Mouse (Mus musculus): ENCODE results near the gene Rab5c. TPM values are rescaled to one million over a fixed set of nuclear protein-coding genes. Genes with fewer than 3 reads are reported as not detected.

Rab5c gene
- 21.0 and 28.5 TPM in 2 replicates for polyA plus RNA-seq (2015; fragmentation: Nextera tagmentation; extraction: Ambion mirVana)

- Histone ChIP-seq H3K4me2 (peak within 1 kb of the TSS; percentile 82), H3K4me1 (peaks cover 21% of the 10 kb centered on the region), H3K27ac (peak within 1 kb of the TSS; percentile 67), H3K9ac (peak within 1 kb of the TSS; percentile 95), H3K4me3 (peak within 1 kb of the TSS; percentile 99), H3K9me3 (no peaks in the 10 kb centered on the region), H3K27me3 (no peaks in the 10 kb centered on the region; the same call in 1 of the 2 replicates), H3K36me3 (no peaks in the 10 kb centered on the region)
- WGBS: under 1% methylated on average over 39 of the region's 39 CpGs
- peak; percentile 99 for ATAC-seq (ENCODE audit: insufficient number of reproducible peaks, insufficient read depth, low FRiP score, low TSS enrichment, low read depth)
Measured at GRCm38 (mm10) chr11:100738066-100738604, at the start of gene Rab5c. Gene Rab5c, minus strand, starts transcription at chr11:100738215.

GRCm38 (mm10) chr11:100785774-100786173 lies 47.8 kb upstream of the Rab5c start:
- H3K9me3 ChIP-seq: no peaks in the 10 kb centered on the region
- H3K36me3 ChIP-seq: peaks cover 53% of the 10 kb centered on the region
- no peak overlapping the region for H3K4me2 ChIP-seq
- H3K9ac ChIP-seq: no peak overlapping the region
- ATAC-seq (ENCODE audit: insufficient number of reproducible peaks, insufficient read depth, low FRiP score, low TSS enrichment, low read depth): no peak
- 87% methylated on average over 2 of the region's 2 CpGs for WGBS
- peaks cover 18% of the 10 kb centered on the region for H3K4me1 ChIP-seq
- no peaks in the 10 kb centered on the region for H3K27me3 ChIP-seq
- H3K4me3 ChIP-seq: no peak overlapping the region
- no peak overlapping the region for H3K27ac ChIP-seq

- Histone ChIP-seq H3K27me3 (no peaks in the 10 kb centered on the region), H3K4me3 (no peak overlapping the region), H3K9ac (no peak overlapping the region), H3K27ac (no peak overlapping the region), H3K36me3 (peaks cover 62% of the 10 kb centered on the region), H3K4me2 (no peak overlapping the region), H3K9me3 (no peaks in the 10 kb centered on the region), H3K4me1 (peaks cover 4% of the 10 kb centered on the region)
- no peak for ATAC-seq (ENCODE audit: insufficient number of reproducible peaks, insufficient read depth, low FRiP score, low TSS enrichment, low read depth)
- 85% methylated on average over 8 of the region's 8 CpGs for WGBS
Measured at GRCm38 (mm10) chr11:100784286-100784685, 46.3 kb upstream of the Rab5c start.

GRCm38 (mm10) chr11:100782568-100782967 lies 44.6 kb upstream of the Rab5c start:
- Histone ChIP-seq H3K9me3 (no peaks in the 10 kb centered on the region), H3K27ac (no peak overlapping the region), H3K4me2 (no peak overlapping the region), H3K4me1 (no peaks in the 10 kb centered on the region), H3K4me3 (no peak overlapping the region), H3K27me3 (no peaks in the 10 kb centered on the region), H3K9ac (no peak overlapping the region), H3K36me3 (peaks cover 59% of the 10 kb centered on the region)
- 86% methylated on average over 13 of the region's 13 CpGs for WGBS
- ATAC-seq (ENCODE audit: insufficient number of reproducible peaks, insufficient read depth, low FRiP score, low TSS enrichment, low read depth): no peak

DNA sequence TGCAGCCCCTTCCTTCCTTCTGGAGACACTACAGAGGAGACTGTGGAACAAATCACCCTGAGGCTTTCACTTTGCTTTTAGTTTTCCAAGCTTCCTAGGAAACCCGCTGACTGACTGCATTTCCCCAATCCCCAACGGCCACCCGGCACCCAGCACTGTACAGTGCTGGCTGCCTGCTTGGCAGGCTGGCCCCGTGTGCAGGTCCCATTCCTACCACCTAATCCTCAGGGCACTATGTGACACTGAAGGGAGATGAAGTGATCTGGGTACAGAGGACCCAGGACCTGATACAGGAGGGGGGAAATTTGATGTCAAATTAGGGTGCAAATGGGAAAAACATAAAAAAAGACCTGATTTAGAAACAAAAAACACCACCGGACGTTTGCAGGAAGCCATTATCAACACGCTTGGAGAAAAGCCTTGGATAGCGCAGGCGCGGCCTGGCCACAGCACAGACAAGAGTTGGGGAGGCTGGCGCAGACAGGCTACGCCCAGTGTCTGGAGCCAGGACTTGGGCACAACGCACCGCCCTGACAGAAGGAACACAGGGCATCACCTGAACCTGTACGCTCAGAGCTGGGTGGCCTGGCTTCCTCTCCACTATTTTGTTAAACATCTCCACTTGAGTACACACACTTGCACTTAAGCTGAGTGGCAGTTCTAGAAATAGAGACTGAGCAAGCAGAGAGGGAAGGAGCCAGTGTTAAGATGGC lies 43.9 kb upstream of the Rab5c start:
- peaks cover 54% of the 10 kb centered on the region for H3K36me3 ChIP-seq
- no peaks in the 10 kb centered on the region for H3K9me3 ChIP-seq
- H3K9ac ChIP-seq: no peak overlapping the region
- 82% methylated on average over 15 of the region's 15 CpGs for WGBS
- no peak overlapping the region for H3K4me3 ChIP-seq
- no peaks in the 10 kb centered on the region for H3K27me3 ChIP-seq
- H3K27ac ChIP-seq: no peak overlapping the region
- no peaks in the 10 kb centered on the region for H3K4me1 ChIP-seq
- no peak overlapping the region for H3K4me2 ChIP-seq
- no peak for ATAC-seq (ENCODE audit: insufficient number of reproducible peaks, insufficient read depth, low FRiP score, low TSS enrichment, low read depth)

DNA sequence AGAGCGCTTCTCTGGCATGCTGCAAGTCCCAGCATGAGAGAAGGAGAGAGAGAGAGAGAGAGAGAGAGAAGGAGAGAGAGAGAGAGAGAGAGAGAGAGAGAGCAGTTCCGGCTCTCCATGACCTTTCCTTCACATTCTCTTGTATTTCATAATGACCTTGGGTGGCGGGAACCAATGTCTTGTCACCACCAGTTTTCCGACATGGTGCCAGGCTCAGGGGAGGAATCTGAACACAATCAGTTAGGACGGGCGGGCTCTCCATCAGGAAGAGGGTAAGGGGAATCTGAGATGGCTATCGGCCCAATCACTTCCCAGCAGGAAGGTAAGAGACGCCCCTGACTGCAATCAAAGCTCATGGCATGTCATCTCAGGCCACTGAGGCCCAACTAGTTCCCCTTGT lies 42.2 kb upstream of the Rab5c start:
- no peak overlapping the region for H3K4me2 ChIP-seq
- WGBS: 74% methylated on average over 8 of the region's 8 CpGs
- no peak overlapping the region for H3K4me3 ChIP-seq
- no peak overlapping the region for H3K27ac ChIP-seq
- H3K9ac ChIP-seq: no peak overlapping the region
- no peak for ATAC-seq (ENCODE audit: insufficient number of reproducible peaks, insufficient read depth, low FRiP score, low TSS enrichment, low read depth)
- H3K27me3 ChIP-seq: no peaks in the 10 kb centered on the region
- H3K36me3 ChIP-seq: peaks cover 45% of the 10 kb centered on the region
- no peaks in the 10 kb centered on the region for H3K9me3 ChIP-seq
- no peaks in the 10 kb centered on the region for H3K4me1 ChIP-seq

DNA sequence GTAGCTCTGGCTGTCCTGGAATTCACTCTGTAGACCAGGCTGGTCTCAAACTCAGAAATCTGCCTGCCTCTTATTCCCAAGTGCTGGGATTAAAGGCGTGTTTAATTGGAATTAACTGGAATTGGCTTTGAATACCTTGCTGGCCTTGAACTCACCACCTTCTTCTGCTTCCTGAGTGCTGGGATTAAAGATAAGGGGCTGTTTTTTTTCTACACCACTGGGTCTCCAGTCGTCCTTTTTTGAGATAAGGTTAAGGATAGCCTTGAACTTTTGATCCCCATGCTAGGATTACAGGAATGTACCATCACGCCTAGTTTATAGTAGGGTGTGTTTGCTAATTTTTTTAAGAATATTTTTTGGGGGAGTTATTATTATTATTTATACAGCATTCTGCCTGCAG lies 40.1 kb upstream of the Rab5c start:
- Histone ChIP-seq H3K4me1 (no peaks in the 10 kb centered on the region), H3K9me3 (no peaks in the 10 kb centered on the region), H3K4me3 (no peak overlapping the region), H3K9ac (no peak overlapping the region), H3K27me3 (no peaks in the 10 kb centered on the region), H3K4me2 (no peak overlapping the region), H3K36me3 (peaks cover 34% of the 10 kb centered on the region), H3K27ac (no peak overlapping the region)
- 71% methylated on average over 3 of the region's 3 CpGs for WGBS
- ATAC-seq (ENCODE audit: insufficient number of reproducible peaks, insufficient read depth, low FRiP score, low TSS enrichment, low read depth): no peak

- H3K9ac ChIP-seq: no peak overlapping the region
- H3K4me1 ChIP-seq: no peaks in the 10 kb centered on the region
- H3K27me3 ChIP-seq: no peaks in the 10 kb centered on the region
- 78% methylated on average over 10 of the region's 10 CpGs for WGBS
- ATAC-seq (ENCODE audit: insufficient number of reproducible peaks, insufficient read depth, low FRiP score, low TSS enrichment, low read depth): no peak
- H3K36me3 ChIP-seq: peaks cover 14% of the 10 kb centered on the region; the same call in 1 of the 2 replicates
- no peak overlapping the region for H3K27ac ChIP-seq
- H3K4me2 ChIP-seq: no peak overlapping the region
- H3K9me3 ChIP-seq: no peaks in the 10 kb centered on the region
- H3K4me3 ChIP-seq: no peak overlapping the region
Measured at GRCm38 (mm10) chr11:100775921-100776320, 37.9 kb upstream of the Rab5c start.

DNA sequence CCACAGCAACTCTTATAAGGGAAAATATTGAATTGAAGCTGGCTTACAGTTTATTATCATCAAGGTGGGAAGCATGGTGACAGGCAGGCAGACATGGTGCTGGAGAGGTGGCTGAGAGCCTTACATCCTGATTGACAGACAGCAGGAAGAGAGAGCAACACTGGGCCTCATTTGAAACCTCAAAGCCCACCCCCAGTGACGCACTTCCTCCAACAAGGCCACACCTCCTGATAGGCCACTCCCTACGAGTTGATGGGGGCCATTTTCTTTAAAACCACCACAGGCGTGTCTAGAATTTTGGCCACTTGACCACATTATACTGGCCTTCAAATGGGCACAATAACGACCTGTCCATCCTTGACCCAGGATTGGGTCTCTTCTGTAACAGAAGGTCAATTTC lies 36.2 kb upstream of the Rab5c start:
- 82% methylated on average over 4 of the region's 4 CpGs for WGBS
- no peaks in the 10 kb centered on the region for H3K9me3 ChIP-seq
- peaks cover 6% of the 10 kb centered on the region for H3K4me1 ChIP-seq
- no peaks in the 10 kb centered on the region for H3K27me3 ChIP-seq
- no peak overlapping the region for H3K4me2 ChIP-seq
- no peak overlapping the region for H3K9ac ChIP-seq
- H3K4me3 ChIP-seq: no peak overlapping the region
- ATAC-seq (ENCODE audit: insufficient number of reproducible peaks, insufficient read depth, low FRiP score, low TSS enrichment, low read depth): no peak
- H3K36me3 ChIP-seq: peaks cover 5% of the 10 kb centered on the region; the same call in 1 of the 2 replicates
- no peak overlapping the region for H3K27ac ChIP-seq

DNA sequence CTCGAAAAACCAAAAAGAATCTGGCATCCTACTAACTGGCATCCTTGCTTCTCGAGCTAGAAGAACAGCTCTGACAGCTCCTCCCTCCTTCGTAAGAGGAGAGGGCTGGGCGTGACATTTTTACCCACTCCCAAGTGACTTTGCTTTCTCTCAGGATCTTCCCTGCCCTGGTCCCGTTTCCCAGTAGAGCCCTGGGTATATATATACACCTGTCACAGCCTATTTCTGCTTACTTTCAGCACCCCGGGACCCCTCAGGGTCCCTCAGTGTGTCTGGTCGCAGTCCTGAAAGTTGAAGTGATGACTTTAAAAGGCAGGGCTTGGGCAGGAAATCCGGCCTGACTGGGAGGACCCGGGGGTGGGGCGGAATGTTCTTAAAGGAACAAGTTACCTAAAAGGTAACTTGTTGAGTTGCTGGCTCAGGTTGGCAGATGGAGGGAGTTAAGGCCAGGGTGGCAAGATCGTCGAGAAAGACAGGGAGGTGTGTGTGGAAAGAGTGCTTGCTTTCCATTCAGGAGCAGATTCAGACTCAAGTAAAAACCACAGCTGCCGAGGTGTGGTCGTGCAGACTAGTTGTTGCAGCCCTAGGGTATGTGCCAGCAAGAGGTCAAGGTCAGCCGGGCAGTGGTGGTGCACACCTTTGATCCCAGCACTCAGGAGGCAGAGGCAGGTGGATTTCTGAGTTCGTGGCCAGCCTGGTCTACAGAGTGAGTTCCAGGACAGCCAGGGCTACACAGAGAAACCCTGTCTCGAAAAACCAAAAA lies 32.8 kb upstream of the Rab5c start, which contains the start of gene Ghdc:
Ghdc (minus strand) TSS at position 312 of the 763 bp plus-strand sequence.
- Histone ChIP-seq H3K36me3 (no peaks in the 10 kb centered on the region), H3K4me2 (peak within 1 kb of the TSS; percentile 62), H3K27me3 (no peaks in the 10 kb centered on the region), H3K9me3 (no peaks in the 10 kb centered on the region), H3K9ac (peak within 1 kb of the TSS; percentile 69), H3K27ac (peak within 1 kb of the TSS; percentile 39; the same call in 1 of the 2 replicates), H3K4me1 (peaks cover 6% of the 10 kb centered on the region), H3K4me3 (peak within 1 kb of the TSS; percentile 57)
- no peak for ATAC-seq (ENCODE audit: insufficient number of reproducible peaks, insufficient read depth, low FRiP score, low TSS enrichment, low read depth)
- WGBS: 15% methylated on average over 17 of the region's 17 CpGs

DNA sequence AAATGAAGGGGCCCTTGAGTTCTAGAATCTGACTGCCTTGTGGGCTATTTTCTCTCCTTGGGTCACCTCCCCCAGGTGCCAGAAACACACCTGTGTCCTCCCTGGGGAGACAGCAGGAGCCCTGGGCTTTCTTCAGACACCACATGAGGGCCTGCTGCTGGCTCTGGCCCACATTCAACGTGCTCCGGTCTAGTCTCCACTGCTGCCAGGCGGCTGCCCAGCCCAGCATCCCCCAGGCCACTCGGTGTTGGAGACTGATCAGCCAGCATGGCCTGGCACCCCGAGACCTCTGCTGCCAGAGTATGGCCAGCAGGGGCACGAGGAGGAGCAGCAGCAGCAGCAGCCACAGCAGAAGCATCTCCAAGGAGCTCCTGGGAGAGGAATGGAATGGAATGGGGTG lies 32.0 kb upstream of the Rab5c start:
- peaks cover 6% of the 10 kb centered on the region for H3K4me1 ChIP-seq
- peak overlapping the region; percentile 62 for H3K4me2 ChIP-seq
- no peaks in the 10 kb centered on the region for H3K36me3 ChIP-seq
- H3K9me3 ChIP-seq: no peaks in the 10 kb centered on the region
- no peaks in the 10 kb centered on the region for H3K27me3 ChIP-seq
- peak overlapping the region; percentile 57 for H3K4me3 ChIP-seq
- H3K9ac ChIP-seq: peak overlapping the region; percentile 69
- no peak overlapping the region for H3K27ac ChIP-seq
- no peak for ATAC-seq (ENCODE audit: insufficient number of reproducible peaks, insufficient read depth, low FRiP score, low TSS enrichment, low read depth)
- 60% methylated on average over 6 of the region's 6 CpGs for WGBS
